Comparison of ENCODE assay signal across 8 mouse cellular contexts in genomic region chr9:110131525-110132197, GRCm38 (mm10). TPM values are rescaled to one million over a fixed set of nuclear protein-coding genes. Genes with fewer than 3 reads are reported as not detected.
DNase-seq lines count a peak whose midpoint lies in the region; ATAC-seq and TF ChIP-seq lines count a peak whose summit lies in the region.

No protein-coding gene starts in this region.

- peak; percentile 93 for ATAC-seq in embryonic facial prominence, embryonic 13.5 days (ENCODE audit: insufficient number of reproducible peaks, insufficient read depth, low FRiP score, low TSS enrichment, low read depth)
- peak; percentile 91 for ATAC-seq in limb, embryonic 12.5 days (ENCODE audit: insufficient number of reproducible peaks, insufficient read depth, low FRiP score, low TSS enrichment, low read depth)
- peak; percentile 95 for ATAC-seq in midbrain, embryonic 15.5 days (replicated peaks)

- H3K9ac ChIP-seq in embryonic facial prominence, embryonic 13.5 days: peak overlapping the region; percentile 97
- peak overlapping the region; percentile 95 for H3K9ac ChIP-seq in limb, embryonic 12.5 days (replicated peaks)
- peak overlapping the region; percentile 74 for H3K9ac ChIP-seq in midbrain, embryonic 15.5 days

- TF ChIP-seq CTCF in kidney, adult 2 months (conservative IDR thresholded peaks at IDR 0.05; ENCODE audit: insufficient read depth, insufficient read length, low read depth, low read length): no peak
- TF ChIP-seq CTCF in spleen, adult 2 months (IDR thresholded peaks at IDR 0.05; ENCODE audit: extremely low read depth, insufficient read depth, insufficient read length, insufficient replicate concordance): no peak

- peak; percentile 96 for DNase-seq in 3134 (ENCODE audit: extremely low read depth, insufficient read length, low spot score)
- DNase-seq in adrenal gland, postnatal 36 days: peak; percentile 100
- DNase-seq in heart, adult 18-20 months: peak; percentile 99 to 100
- peak; percentile 100 for DNase-seq in kidney, adult 2 months
- peak; percentile 95 to 100 for DNase-seq in spleen, adult 2 months (ENCODE audit: low read depth in 1 of 2, low spot score in 2 of 2)

- TF ChIP-seq POLR2A in kidney, adult 2 months (IDR thresholded peaks at IDR 0.05; ENCODE audit: low read depth, low read length): peak; percentile 86
- peak; percentile 82 for TF ChIP-seq POLR2A in spleen, adult 2 months (IDR thresholded peaks at IDR 0.05; ENCODE audit: low read depth, low read length)

- H3K27ac ChIP-seq in embryonic facial prominence, embryonic 13.5 days: peak overlapping the region; percentile 96
- peak overlapping the region; percentile 80 for H3K27ac ChIP-seq in kidney, adult 2 months (ENCODE audit: insufficient read depth, low read depth, low read length)
- H3K27ac ChIP-seq in limb, embryonic 12.5 days: peak overlapping the region; percentile 95
- peak overlapping the region; percentile 92 for H3K27ac ChIP-seq in midbrain, embryonic 15.5 days
- peak overlapping the region; percentile 80 for H3K27ac ChIP-seq in spleen, adult 2 months (ENCODE audit: insufficient read depth, low read length)

- H3K36me3 ChIP-seq in embryonic facial prominence, embryonic 13.5 days: peaks cover 27% of the 10 kb centered on the region
- H3K36me3 ChIP-seq in kidney, adult 2 months (ENCODE audit: control insufficient read depth, insufficient read depth, low read length): no peaks in the 10 kb centered on the region
- peaks cover 25% of the 10 kb centered on the region for H3K36me3 ChIP-seq in limb, embryonic 12.5 days
- peaks cover 5% of the 10 kb centered on the region; the same call in 1 of the 2 replicates for H3K36me3 ChIP-seq in midbrain, embryonic 15.5 days (replicated peaks)
- peaks cover 6% of the 10 kb centered on the region; the same call in 1 of the 2 replicates for H3K36me3 ChIP-seq in spleen, adult 2 months (ENCODE audit: control insufficient read depth, insufficient read depth, low read length)

- peaks cover 25% of the 10 kb centered on the region for H3K4me1 ChIP-seq in embryonic facial prominence, embryonic 13.5 days
- peaks cover 2% of the 10 kb centered on the region; the same call in 1 of the 2 replicates for H3K4me1 ChIP-seq in kidney, adult 2 months (ENCODE audit: control insufficient read depth, insufficient read depth, low read length)
- H3K4me1 ChIP-seq in limb, embryonic 12.5 days (replicated peaks): peaks cover 19% of the 10 kb centered on the region
- H3K4me1 ChIP-seq in midbrain, embryonic 15.5 days: peaks cover 35% of the 10 kb centered on the region
- H3K4me1 ChIP-seq in spleen, adult 2 months (ENCODE audit: control insufficient read depth, insufficient read depth, insufficient read length): peaks cover 8% of the 10 kb centered on the region; the same call in 1 of the 2 replicates

- H3K27me3 ChIP-seq in embryonic facial prominence, embryonic 13.5 days: no peaks in the 10 kb centered on the region
- no peaks in the 10 kb centered on the region for H3K27me3 ChIP-seq in kidney, adult 2 months (replicated peaks; ENCODE audit: control insufficient read depth, insufficient read depth, low read length)
- no peaks in the 10 kb centered on the region for H3K27me3 ChIP-seq in limb, embryonic 12.5 days
- no peaks in the 10 kb centered on the region for H3K27me3 ChIP-seq in midbrain, embryonic 15.5 days (replicated peaks)
- H3K27me3 ChIP-seq in spleen, adult 2 months (ENCODE audit: control insufficient read depth, insufficient read depth, low read length): no peaks in the 10 kb centered on the region

- H3K4me3 ChIP-seq in embryonic facial prominence, embryonic 13.5 days: peak overlapping the region; percentile 86
- peak overlapping the region; percentile 80 for H3K4me3 ChIP-seq in kidney, adult 2 months (ENCODE audit: insufficient read depth, low read depth, low read length)
- H3K4me3 ChIP-seq in limb, embryonic 12.5 days (replicated peaks): peak overlapping the region; percentile 84
- H3K4me3 ChIP-seq in midbrain, embryonic 15.5 days: peak overlapping the region; percentile 66
- H3K4me3 ChIP-seq in spleen, adult 2 months (ENCODE audit: extremely low read depth, insufficient read depth, insufficient read length): peak overlapping the region; percentile 79

- H3K9me3 ChIP-seq in embryonic facial prominence, embryonic 13.5 days: no peaks in the 10 kb centered on the region
- no peaks in the 10 kb centered on the region for H3K9me3 ChIP-seq in limb, embryonic 12.5 days
- no peaks in the 10 kb centered on the region for H3K9me3 ChIP-seq in midbrain, embryonic 15.5 days

- WGBS in embryonic facial prominence, embryonic 13.5 days: 1% methylated on average over 64 of the region's 64 CpGs
- WGBS in kidney, adult 2 months: under 1% methylated on average over 64 of the region's 64 CpGs
- under 1% methylated on average over 64 of the region's 64 CpGs for WGBS in limb, embryonic 12.5 days
- WGBS in midbrain, embryonic 15.5 days: under 1% methylated on average over 63 of the region's 64 CpGs
- under 1% methylated on average over 64 of the region's 64 CpGs for WGBS in spleen, adult 2 months

- peak overlapping the region; percentile 61 for H3K4me2 ChIP-seq in embryonic facial prominence, embryonic 13.5 days
- peak overlapping the region; percentile 60 for H3K4me2 ChIP-seq in limb, embryonic 12.5 days
- H3K4me2 ChIP-seq in midbrain, embryonic 15.5 days: peak overlapping the region; percentile 61

RNA-seq across cellular contexts. Expression of gene Dhx30, which starts 14.0 kb away (rescaled TPM):
- total RNA-seq in adrenal gland, postnatal 36 days (2021): 100 to 1,000 TPM in 1 of 2 experiments, 10 to 100 TPM in 1; 99.2 to 103 TPM
- 159 and 178 TPM in 2 replicates for polyA plus RNA-seq in embryonic facial prominence, embryonic 13.5 days (2015; fragmentation: Nextera tagmentation; extraction: Ambion mirVana)
- total RNA-seq in heart, adult 18-20 months (2021): 10 to 100 TPM; 54.4 to 56.4 TPM
- polyA plus RNA-seq in kidney, adult 2 months (2012; rRNA removed): 84.3 and 87.6 TPM in 2 replicates
- polyA plus RNA-seq in limb, embryonic 12.5 days (2016; fragmentation: Nextera tagmentation; extraction: Ambion mirVana): 202 and 207 TPM in 2 replicates
- polyA plus RNA-seq in midbrain, embryonic 15.5 days (2015; fragmentation: Nextera tagmentation; extraction: Ambion mirVana): 182 and 199 TPM in 2 replicates
- 66.2 and 68.2 TPM in 2 replicates for polyA plus RNA-seq in spleen, adult 2 months (2012; rRNA removed)

RNA-seq across cellular contexts. Expression of gene Smarcc1, which starts 14.2 kb away (rescaled TPM):
- 10 to 100 TPM; 48.3 to 59.4 TPM for total RNA-seq in adrenal gland, postnatal 36 days (2021)
- 188 and 204 TPM in 2 replicates for polyA plus RNA-seq in embryonic facial prominence, embryonic 13.5 days (2015; fragmentation: Nextera tagmentation; extraction: Ambion mirVana)
- 10 to 100 TPM; 22.9 to 25.5 TPM for total RNA-seq in heart, adult 18-20 months (2021)
- polyA plus RNA-seq in kidney, adult 2 months (2012; rRNA removed): 12.0 and 12.2 TPM in 2 replicates
- 240 and 250 TPM in 2 replicates for polyA plus RNA-seq in limb, embryonic 12.5 days (2016; fragmentation: Nextera tagmentation; extraction: Ambion mirVana)
- polyA plus RNA-seq in midbrain, embryonic 15.5 days (2015; fragmentation: Nextera tagmentation; extraction: Ambion mirVana): 110 and 112 TPM in 2 replicates
- 10.6 and 15.2 TPM in 2 replicates for polyA plus RNA-seq in spleen, adult 2 months (2012; rRNA removed)

Comparison
In these comparisons a context has a peak if more than half of its experiments do, and no peak if none do; other contexts are left out.
1. Peak in every context shown above with its lines: DNase-seq, ATAC-seq, H3K4me3 ChIP-seq and H3K27ac ChIP-seq.